Comparison of ENCODE assay signal across 8 mouse cellular contexts in the genomic region with DNA sequence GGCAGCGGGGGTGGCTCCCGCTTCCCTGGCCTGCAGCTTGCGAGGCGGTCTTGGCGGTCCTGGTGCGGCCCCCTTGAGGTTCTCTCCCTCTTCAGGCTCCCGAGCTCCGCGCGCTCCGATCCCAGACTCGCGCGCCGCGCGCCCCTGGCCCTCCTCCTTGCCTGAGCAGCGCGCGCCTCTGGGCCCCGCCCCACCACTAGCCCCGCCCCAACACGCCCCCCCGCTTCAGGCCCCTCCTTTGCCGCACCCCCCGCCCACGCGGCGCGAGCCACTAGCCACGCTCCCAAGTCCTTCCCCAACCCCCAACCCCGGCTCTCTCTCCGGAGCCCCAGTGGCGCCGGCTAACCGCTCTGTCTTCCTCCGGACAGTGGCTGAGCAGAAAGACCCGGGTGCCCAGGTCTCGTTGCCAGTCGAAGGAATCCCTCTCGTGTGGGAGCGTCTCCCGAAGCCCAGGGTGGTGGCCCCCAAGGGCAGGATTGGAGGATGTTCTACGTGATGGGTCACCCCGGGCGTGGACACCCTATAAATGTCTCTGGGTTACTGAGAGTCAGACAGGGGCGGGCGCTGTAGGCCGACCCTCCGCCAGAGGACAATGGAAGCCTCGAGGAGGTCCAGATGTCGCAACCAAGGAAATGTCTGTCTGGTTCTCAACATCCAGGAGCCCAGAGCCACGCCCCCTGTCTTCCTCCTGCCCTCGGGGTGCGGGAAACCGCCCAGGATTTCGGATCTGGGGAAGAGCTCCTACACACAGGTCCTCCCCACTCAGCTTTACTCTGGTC. TPM values are rescaled to one million over a fixed set of nuclear protein-coding genes. Genes with fewer than 3 reads are reported as not detected.
DNase-seq lines count a peak whose midpoint lies in the region; ATAC-seq lines count a peak whose summit lies in the region.

No protein-coding gene starts in this region.

- peak; percentile 84 for ATAC-seq in hindbrain, embryonic 15.5 days (ENCODE audit: low FRiP score, low read depth)

- peak overlapping the region; percentile 82 for H3K4me2 ChIP-seq in hindbrain, embryonic 15.5 days

- H3K36me3 ChIP-seq in hindbrain, embryonic 15.5 days = no peaks in the 10 kb centered on the region

- WGBS in hindbrain, embryonic 15.5 days = under 1% methylated on average over 48 of the region's 57 CpGs

- DNase-seq in Muller cell, postnatal 12 days (ENCODE audit: inconsistent ontology term) = peak; percentile 96
- DNase-seq in cerebellum, postnatal 10 days = peak; percentile 92 to 96
- DNase-seq in frontal cortex, postnatal 36 days (ENCODE audit: low spot score in 2 of 2) = peak; percentile 81 to 86
- DNase-seq in left cerebral cortex, adult 11 months (ENCODE audit: low spot score) = peak; percentile 77
- DNase-seq in lung, postnatal 36 days = peak; percentile 83
- DNase-seq in retina, postnatal 1 day = peak; percentile 88
- peak; percentile 86 for DNase-seq in thymus, postnatal 4 days

- peak overlapping the region; percentile 80 for H3K4me3 ChIP-seq in hindbrain, embryonic 15.5 days

- H3K9me3 ChIP-seq in hindbrain, embryonic 15.5 days = no peaks in the 10 kb centered on the region

- H3K4me1 ChIP-seq in hindbrain, embryonic 15.5 days (replicated peaks) = peaks cover 33% of the 10 kb centered on the region

- H3K27ac ChIP-seq in hindbrain, embryonic 15.5 days (replicated peaks) = peak overlapping the region; percentile 87

- H3K27me3 ChIP-seq in hindbrain, embryonic 15.5 days = no peaks in the 10 kb centered on the region

- peak overlapping the region; percentile 90 for H3K9ac ChIP-seq in hindbrain, embryonic 15.5 days

RNA-seq across cellular contexts. Expression of a gene that starts 1.4 kb away (rescaled TPM):
- polyA plus RNA-seq in hindbrain, embryonic 15.5 days (2015; fragmentation: Nextera tagmentation; extraction: Ambion mirVana) = 23.3 and 27.1 TPM in 2 replicates

RNA-seq across cellular contexts. Expression of a gene that starts 46.2 kb away (rescaled TPM):
- 60.6 and 61.2 TPM in 2 replicates for polyA plus RNA-seq in hindbrain, embryonic 15.5 days (2015; fragmentation: Nextera tagmentation; extraction: Ambion mirVana)

Comparison
In these comparisons a context has a peak if more than half of its experiments do, and no peak if none do; other contexts are left out.
1. Peak in every context shown above with its lines: DNase-seq, ATAC-seq, H3K4me3 ChIP-seq and H3K27ac ChIP-seq.